Mouse (Mus musculus) midbrain, postnatal 0 days (tissue): ENCODE measurements at regions not wholly inside any gene's neighbourhood (a gene's known extent, or its start where the extent isn't known, plus 50 kb on each side); places are given as distances from the start of the nearest gene placed in this dataset.

Source experiments
- ATAC-seq: fragments of 200-750 bp; cut with Nextera tagmentation; 2 replicates; pipeline ENCODE4 v1.8.0; 2017; ENCODE audit warnings: moderate number of reproducible peaks, mild to moderate bottlenecking, moderate TSS enrichment, moderate library complexity; ENCODE audit not compliant: low FRiP score
- DNase-seq: peaks from one replicate; pipeline ENCODE4 v3.0.0-alpha.2; 2015; ENCODE audit warnings: low spot score
- H3K27ac ChIP-seq: fragments of 300-500 bp; sonication (generic); 2 replicates; pipeline ENCODE4 v1.5.1; 2014; ENCODE audit warnings: low read depth, mild to moderate bottlenecking, low read length, mixed read lengths
- H3K27me3 ChIP-seq: fragments of 300-500 bp; sonication (generic); 2 replicates; pipeline ENCODE4 v1.6.1; 2014; ENCODE audit warnings: low read length, control low read depth, mixed read lengths; ENCODE audit not compliant: insufficient read depth
- H3K36me3 ChIP-seq: fragments of 300-500 bp; sonication (generic); 2 replicates; pipeline ENCODE4 v1.6.1; 2014; ENCODE audit warnings: low read length, control low read depth, mixed read lengths; ENCODE audit not compliant: insufficient read depth
- H3K4me1 ChIP-seq: fragments of 300-500 bp; sonication (generic); 2 replicates; pipeline ENCODE4 v1.6.1; 2014; ENCODE audit warnings: mild to moderate bottlenecking, control low read depth, antibody characterized with exemption, low read length, mixed read lengths; ENCODE audit not compliant: insufficient read depth
- H3K4me2 ChIP-seq: fragments of 300-500 bp; sonication (generic); 2 replicates; pipeline ENCODE4 v1.6.1; 2014; ENCODE audit warnings: low read depth, mild to moderate bottlenecking, low read length, mixed read lengths; ENCODE audit not compliant: poor library complexity, severe bottlenecking
- H3K4me3 ChIP-seq: fragments of 300-500 bp; sonication (generic); 2 replicates; pipeline ENCODE4 v1.5.1; 2014; ENCODE audit warnings: low read depth, mild to moderate bottlenecking, low read length, moderate library complexity
- H3K9ac ChIP-seq: fragments of 300-500 bp; sonication (generic); replicated peaks from 2 replicates; pipeline ENCODE4 v1.6.1; 2014; ENCODE audit warnings: mild to moderate bottlenecking, low read length, moderate library complexity, mixed read lengths; ENCODE audit not compliant: poor library complexity, severe bottlenecking
- H3K9me3 ChIP-seq: fragments of 300-500 bp; sonication (generic); 2 replicates; pipeline ENCODE4 v1.6.1; 2016; ENCODE audit warnings: low read length, control low read depth
- CTCF ChIP-seq: IDR thresholded peaks from 2 replicates; pipeline ENCODE4 v1.5.1; 2016; ENCODE audit warnings: antibody characterized with exemption, mild to moderate bottlenecking
- WGBS: fragments of 180-500 bp; shearing (Covaris S2); extraction: QIAGEN DNeasy Blood & Tissue Kit; methylation state at CpG from one replicate; pipeline ENCODE4 v1.1.7; 2014; 5-methylcytosine and 5-hydroxymethylcytosine counted together

DNA sequence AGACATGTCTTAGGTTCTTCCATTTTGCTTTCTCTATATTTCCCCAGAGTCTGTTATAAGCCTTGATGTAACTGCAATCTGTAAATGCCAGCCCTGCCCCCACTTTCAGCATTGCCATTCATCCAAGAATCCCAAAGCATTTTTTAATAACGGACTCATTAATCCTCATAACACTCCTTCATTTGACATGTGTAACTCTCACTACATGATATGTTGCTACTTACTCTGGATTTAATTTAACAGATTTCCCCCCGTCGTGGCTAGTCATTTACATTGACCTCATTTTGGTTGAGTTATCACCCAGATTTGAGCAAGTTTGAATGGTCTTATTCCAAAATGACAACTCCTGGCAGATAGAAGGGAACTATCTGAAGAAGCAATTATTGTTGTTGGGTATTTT is 116.2 kb upstream of the Npvf start:
- no peak overlapping the region for H3K4me3 ChIP-seq
- H3K36me3 ChIP-seq = no peaks in the 10 kb centered on the region
- H3K27me3 ChIP-seq = no peaks in the 10 kb centered on the region
- H3K4me1 ChIP-seq = peaks cover 2% of the 10 kb centered on the region; the same call in 1 of the 2 replicates
- no peak overlapping the region for H3K27ac ChIP-seq
- H3K4me2 ChIP-seq = no peak overlapping the region
- H3K9me3 ChIP-seq = no peaks in the 10 kb centered on the region
- no peak for DNase-seq
- TF ChIP-seq CTCF = no peak
- WGBS = 78% methylated on average over 3 of the region's 3 CpGs
- ATAC-seq = no peak
- no peak overlapping the region for H3K9ac ChIP-seq

DNA sequence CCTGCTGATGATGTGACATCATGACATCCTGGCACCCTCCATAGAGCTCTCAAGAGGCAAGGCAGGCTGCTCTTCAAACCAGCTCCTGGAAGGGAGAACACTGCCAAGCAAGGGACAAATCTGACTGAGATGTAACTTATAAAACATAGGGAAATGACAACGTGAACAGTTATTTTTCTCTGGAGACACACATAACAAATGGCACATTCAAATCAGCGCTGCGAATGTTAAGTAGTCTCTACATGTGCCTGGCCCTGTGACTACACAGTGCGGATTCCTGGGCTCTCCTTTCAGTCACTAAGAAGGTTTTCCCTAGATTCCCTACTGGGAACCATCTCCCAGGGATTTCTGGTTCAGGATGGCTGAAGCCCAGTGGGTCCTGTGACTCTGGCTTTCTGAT is 121.4 kb upstream of the Npvf start:
- DNase-seq = peak; percentile 35

DNA sequence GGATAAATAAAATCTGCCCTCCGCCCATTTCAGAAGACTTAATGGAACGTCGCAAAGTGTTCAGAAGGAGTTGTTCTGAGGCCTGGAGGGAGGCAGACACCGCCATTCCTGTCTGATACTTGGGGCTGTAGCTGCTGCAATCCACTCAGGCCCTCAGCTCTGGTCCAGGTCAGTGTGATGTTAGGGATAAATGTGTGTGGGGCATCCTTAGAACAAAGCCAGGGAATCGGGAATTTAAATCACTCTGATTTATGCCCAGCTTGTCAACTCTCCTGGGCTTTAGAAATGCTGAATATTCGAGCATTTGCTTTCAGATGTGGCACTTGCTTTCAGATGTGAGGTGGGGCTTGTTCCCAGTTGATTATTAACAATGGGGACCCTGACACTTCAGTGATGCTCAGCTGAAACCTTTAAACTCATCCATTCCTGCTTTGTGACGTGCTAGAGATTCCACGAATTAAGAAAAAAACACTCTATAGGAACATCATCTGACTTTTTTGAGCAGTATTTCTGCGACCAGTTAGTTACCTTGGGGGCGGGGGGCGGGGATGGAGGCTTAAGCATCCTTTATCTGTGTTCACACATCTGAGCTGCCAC is 122.1 kb upstream of the Npvf start:
- DNase-seq (peak; percentile 10), ATAC-seq (no peak)
- Histone ChIP-seq H3K9me3 (no peaks in the 10 kb centered on the region), H3K27ac (peak overlapping the region; percentile 90), H3K4me1 (peaks cover 15% of the 10 kb centered on the region; the same call in 1 of the 2 replicates), H3K36me3 (no peaks in the 10 kb centered on the region), H3K27me3 (no peaks in the 10 kb centered on the region), H3K9ac (peak overlapping the region; percentile 29; the same call in 1 of the 2 replicates), H3K4me3 (no peak overlapping the region), H3K4me2 (peak overlapping the region; percentile 30; the same call in 1 of the 2 replicates)
- 19% methylated on average over 11 of the region's 11 CpGs for WGBS
- no peak for TF ChIP-seq CTCF

More for the DNA sequence above, 121.4 kb upstream of the Npvf start:
- Histone ChIP-seq H3K4me2 (no peak overlapping the region), H3K27me3 (no peaks in the 10 kb centered on the region), H3K36me3 (no peaks in the 10 kb centered on the region), H3K4me3 (no peak overlapping the region), H3K4me1 (peaks cover 15% of the 10 kb centered on the region; the same call in 1 of the 2 replicates), H3K27ac (peak overlapping the region; percentile 90), H3K9ac (no peak overlapping the region), H3K9me3 (no peaks in the 10 kb centered on the region)
- TF ChIP-seq CTCF = no peak
- no peak for ATAC-seq
- 30% methylated on average over 4 of the region's 4 CpGs for WGBS

DNA sequence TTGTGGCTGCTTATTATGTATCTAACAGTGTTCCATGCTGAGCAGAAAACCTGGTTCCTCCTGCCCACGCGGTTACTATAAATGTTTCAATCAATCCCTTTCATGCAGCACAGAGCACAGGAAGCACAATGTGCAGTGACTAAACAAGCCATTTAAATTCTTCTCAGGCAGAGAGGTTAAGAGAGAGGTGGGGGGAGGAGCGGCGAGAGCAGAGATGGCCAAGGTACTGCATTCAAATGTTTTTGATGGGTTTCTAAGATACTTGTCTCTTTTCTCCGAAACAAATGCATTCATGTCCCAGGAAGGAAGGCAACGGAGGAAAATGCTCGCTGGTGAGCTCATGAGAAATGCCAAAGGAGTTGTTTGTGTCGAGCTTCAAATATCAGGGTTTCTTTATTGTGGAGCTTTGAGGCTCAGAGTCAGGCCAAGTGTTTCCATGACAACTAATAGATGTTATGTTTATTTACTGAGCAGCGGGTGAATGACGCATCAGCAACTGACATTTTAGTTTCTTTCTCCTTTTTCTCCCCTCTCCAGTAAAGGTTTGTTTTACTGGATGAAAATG is 122.8 kb upstream of the Npvf start:
- no peak for TF ChIP-seq CTCF
- WGBS = under 1% methylated on average over 10 of the region's 10 CpGs
- ATAC-seq = peak; percentile 90
- Histone ChIP-seq H3K27ac (peak overlapping the region; percentile 90), H3K9ac (peak overlapping the region; percentile 29), H3K4me3 (no peak overlapping the region), H3K27me3 (no peaks in the 10 kb centered on the region), H3K4me2 (peak overlapping the region; percentile 30; the same call in 1 of the 2 replicates), H3K36me3 (no peaks in the 10 kb centered on the region), H3K4me1 (peaks cover 15% of the 10 kb centered on the region; the same call in 1 of the 2 replicates), H3K9me3 (no peaks in the 10 kb centered on the region)
- peak; percentile 91 for DNase-seq

DNA sequence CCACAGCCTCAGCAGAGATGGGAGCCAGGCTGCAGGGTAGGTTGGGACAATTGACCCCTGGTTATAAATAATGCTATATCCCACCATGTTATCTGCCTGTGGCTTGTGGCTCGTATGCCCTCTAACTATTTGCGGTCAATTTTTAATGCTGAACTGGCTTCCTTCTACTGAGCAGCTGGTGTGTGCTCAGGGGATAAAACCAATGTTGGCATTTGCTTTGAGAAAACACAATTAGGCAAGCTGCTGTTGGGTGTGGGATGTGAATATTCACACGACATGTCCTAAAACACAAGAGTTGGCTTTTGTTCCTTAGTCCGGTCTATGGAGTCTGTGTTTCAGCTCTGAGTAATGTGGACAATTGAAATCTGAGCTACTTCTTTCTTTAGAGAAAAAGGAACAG is 123.6 kb upstream of the Npvf start:
- H3K36me3 ChIP-seq = no peaks in the 10 kb centered on the region
- no peak for TF ChIP-seq CTCF
- H3K27ac ChIP-seq = peak overlapping the region; percentile 90
- 32% methylated on average over 4 of the region's 4 CpGs for WGBS
- H3K9ac ChIP-seq = no peak overlapping the region
- peak; percentile 39 for DNase-seq
- H3K27me3 ChIP-seq = no peaks in the 10 kb centered on the region
- H3K9me3 ChIP-seq = no peaks in the 10 kb centered on the region
- H3K4me2 ChIP-seq = no peak overlapping the region
- H3K4me3 ChIP-seq = no peak overlapping the region
- ATAC-seq = no peak
- H3K4me1 ChIP-seq = peaks cover 15% of the 10 kb centered on the region; the same call in 1 of the 2 replicates

DNA sequence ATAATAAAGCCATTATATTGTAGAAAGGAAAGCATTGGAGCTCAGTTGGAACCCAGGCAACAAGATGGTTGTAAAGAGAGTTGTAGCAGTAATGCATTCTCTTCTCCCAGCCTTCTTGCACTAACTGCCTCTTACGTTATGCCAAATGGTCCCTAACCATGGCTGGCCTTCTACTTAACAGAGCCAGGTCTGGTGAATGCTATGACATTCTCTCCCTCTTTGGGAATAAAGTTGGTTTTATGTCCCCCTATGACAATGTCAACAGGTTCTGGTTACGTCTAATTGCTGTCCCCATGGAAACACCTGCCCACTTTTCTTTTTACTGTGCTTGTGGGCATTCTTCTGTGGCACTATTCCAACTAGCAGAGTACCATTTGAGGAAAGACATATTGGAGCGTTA is 126.4 kb upstream of the Npvf start:
- 78% methylated on average over 3 of the region's 3 CpGs for WGBS
- peaks cover 11% of the 10 kb centered on the region; the same call in 1 of the 2 replicates for H3K4me1 ChIP-seq
- H3K4me2 ChIP-seq = no peak overlapping the region
- no peaks in the 10 kb centered on the region for H3K27me3 ChIP-seq
- no peak overlapping the region for H3K9ac ChIP-seq
- H3K4me3 ChIP-seq = no peak overlapping the region
- no peak overlapping the region for H3K27ac ChIP-seq
- H3K36me3 ChIP-seq = no peaks in the 10 kb centered on the region
- no peaks in the 10 kb centered on the region for H3K9me3 ChIP-seq
- TF ChIP-seq CTCF = no peak
- ATAC-seq = no peak
- no peak for DNase-seq
